Mouse (Mus musculus): ENCODE measurements at regions not wholly inside any gene's neighbourhood (a gene's known extent, or its start where the extent isn't known, plus 50 kb on each side); places are given as distances from the start of the nearest gene placed in this dataset.

GRCm38 (mm10) chr4:9079828-9080245 lies 841.0 kb upstream of the Car8 start:
- no peak for TF ChIP-seq CTCF (conservative IDR thresholded peaks at IDR 0.05; ENCODE audit: insufficient read depth, insufficient read length, low read depth, low read length)
- no peak for TF ChIP-seq POLR2A (IDR thresholded peaks at IDR 0.05; ENCODE audit: low read depth, low read length)

Data from kidney, adult 2 months (tissue).